Comparison of ENCODE assay signal across 9 mouse cellular contexts in genomic region chr12:118847381-118847780, GRCm38 (mm10). TPM values are rescaled to one million over a fixed set of nuclear protein-coding genes. Genes with fewer than 3 reads are reported as not detected.
A peak's percentile ranks its signal among the peaks of the same experiment; 100 is the strongest.
DNase-seq lines count a peak whose midpoint lies in the region; ATAC-seq and TF ChIP-seq lines count a peak whose summit lies in the region.
"Had no signal": no experiment of that assay in that cellular context is flagged by ENCODE, and none has a peak within 500 bp of the region (broad histone marks: within the 10 kb centered on the region; RNA-seq: fewer than 3 reads in every experiment).

No protein-coding gene starts in this region.

- H3K4me2 ChIP-seq in liver, embryonic 11.5 days, result peak overlapping the region; percentile 72
- peak overlapping the region; percentile 78 for H3K4me2 ChIP-seq in limb, embryonic 12.5 days

- peak overlapping the region; percentile 47 for H3K4me3 ChIP-seq in liver, embryonic 11.5 days (ENCODE audit: low read depth, low read length)
- H3K4me3 ChIP-seq in embryonic fibroblast, embryonic 13.5 days (ENCODE audit: insufficient read depth, low read length), result peak overlapping the region; percentile 41
- H3K4me3 ChIP-seq in limb, embryonic 12.5 days (replicated peaks), result peak overlapping the region; percentile 50
- H3K4me3 ChIP-seq in lung, adult 2 months (replicated peaks; ENCODE audit: extremely low read depth, low read depth, low read length), result no peak overlapping the region

- no peak for DNase-seq in liver, embryonic 11.5 days (ENCODE audit: low spot score)
- DNase-seq in liver, result no peak
- peak; percentile 37 for DNase-seq in retina, embryonic 14.5 days (ENCODE audit: low spot score)
- DNase-seq in thymus, adult 18-20 months, result no peak
- DNase-seq in adrenal gland, postnatal 4 days (ENCODE audit: low spot score in 2 of 2), result no peak
- no peak for DNase-seq in lung, adult 2 months

- H3K27ac ChIP-seq in liver, embryonic 11.5 days (ENCODE audit: low read depth, low read length), result no peak overlapping the region
- H3K27ac ChIP-seq in embryonic fibroblast, embryonic 13.5 days (ENCODE audit: insufficient read depth, low read length), result no peak overlapping the region
- no peak overlapping the region for H3K27ac ChIP-seq in limb, embryonic 12.5 days

- no peaks in the 10 kb centered on the region for H3K36me3 ChIP-seq in liver, embryonic 11.5 days (ENCODE audit: control insufficient read depth, insufficient read depth, low read length)
- H3K36me3 ChIP-seq in limb, embryonic 12.5 days, result no peaks in the 10 kb centered on the region

- no peaks in the 10 kb centered on the region; the same call in none of the 2 replicates for H3K4me1 ChIP-seq in liver, embryonic 11.5 days (replicated peaks; ENCODE audit: control insufficient read depth, insufficient read depth, low read length)
- no peaks in the 10 kb centered on the region for H3K4me1 ChIP-seq in embryonic fibroblast, embryonic 13.5 days (ENCODE audit: control insufficient read depth, insufficient read depth, low read length)
- peaks cover 35% of the 10 kb centered on the region for H3K4me1 ChIP-seq in limb, embryonic 12.5 days (replicated peaks)
- H3K4me1 ChIP-seq in lung, adult 2 months (ENCODE audit: control insufficient read depth, insufficient read depth, low read length), result peaks cover 9% of the 10 kb centered on the region

- peaks cover 95% of the 10 kb centered on the region for H3K27me3 ChIP-seq in liver, embryonic 11.5 days (replicated peaks; ENCODE audit: control insufficient read depth, insufficient read depth, low read length)
- H3K27me3 ChIP-seq in limb, embryonic 12.5 days, result peaks cover 80% of the 10 kb centered on the region

- H3K9ac ChIP-seq in liver, embryonic 11.5 days (ENCODE audit: low read depth, low read length), result no peak overlapping the region
- H3K9ac ChIP-seq in limb, embryonic 12.5 days (replicated peaks), result no peak overlapping the region

- no peaks in the 10 kb centered on the region for H3K9me3 ChIP-seq in liver, embryonic 11.5 days (ENCODE audit: control insufficient read depth, low read length)
- H3K9me3 ChIP-seq in limb, embryonic 12.5 days, result no peaks in the 10 kb centered on the region

- 3% methylated on average over 17 of the region's 17 CpGs for WGBS in liver, embryonic 11.5 days
- under 1% methylated on average over 17 of the region's 17 CpGs for WGBS in limb, embryonic 12.5 days
- 2% methylated on average over 17 of the region's 17 CpGs for WGBS in lung, adult 2 months

- no peak for ATAC-seq in liver, embryonic 11.5 days (replicated peaks; ENCODE audit: low FRiP score)
- ATAC-seq in limb, embryonic 12.5 days (ENCODE audit: insufficient number of reproducible peaks, insufficient read depth, low FRiP score, low TSS enrichment, low read depth), result no peak

- no peak for TF ChIP-seq CTCF in embryonic fibroblast, embryonic 13.5 days (IDR thresholded peaks at IDR 0.05; ENCODE audit: borderline replicate concordance, insufficient read depth, low read length)
- TF ChIP-seq CTCF in lung, adult 2 months (IDR thresholded peaks at IDR 0.05; ENCODE audit: insufficient read depth, low read length), result no peak

- no peak for TF ChIP-seq POLR2A in embryonic fibroblast, embryonic 13.5 days (IDR thresholded peaks at IDR 0.05; ENCODE audit: low read depth, low read length)
- no peak for TF ChIP-seq POLR2A in lung, adult 2 months (IDR thresholded peaks at IDR 0.05; ENCODE audit: borderline replicate concordance, extremely low read depth, low read depth, low read length)

RNA-seq across cellular contexts. Expression of gene Sp8, which starts 1.3 kb away (rescaled TPM):
- 0.05 and 0.06 TPM in 2 replicates for polyA plus RNA-seq in liver, embryonic 11.5 days (2014; fragmentation: Nextera tagmentation; extraction: Ambion mirVana)
- not detected in 2 replicates for polyA plus RNA-seq in embryonic fibroblast, embryonic 13.5 days (2011; ENCODE audit: insufficient read length, low read depth, missing spikeins)
- 4.4 and 4.7 TPM in 2 replicates for polyA plus RNA-seq in limb, embryonic 12.5 days (2016; fragmentation: Nextera tagmentation; extraction: Ambion mirVana)
- under 1 TPM in 1 of 2 experiments, not detected in 1; 0.42 TPM for total RNA-seq in adrenal gland, postnatal 4 days (2021)
- polyA plus RNA-seq in lung, adult 2 months (2012; rRNA removed), result not detected in 2 replicates
- polyA plus RNA-seq: testis, adult 2 months had no signal
